Mouse (Mus musculus) hindbrain, embryonic 11.5 days (tissue): ENCODE data around the gene Gabpb1. TPM values are rescaled to one million over a fixed set of nuclear protein-coding genes. Genes with fewer than 3 reads are reported as not detected.

Experiments
- ATAC-seq: fragments of 200-750 bp; cut with Nextera tagmentation; 2 replicates; pipeline ENCODE4 v1.8.0; 2017; ENCODE audit warnings: mild to moderate bottlenecking, moderate TSS enrichment, moderate library complexity; ENCODE audit not compliant: low FRiP score
- DNase-seq: peaks from one replicate; pipeline ENCODE4 v3.0.0-alpha.2; 2015; ENCODE audit warnings: low spot score
- H3K27ac ChIP-seq: fragments of 300-500 bp; sonication (generic); 2 replicates; pipeline ENCODE4 v1.5.1; 2014; ENCODE audit warnings: mild to moderate bottlenecking, low read depth, low read length
- H3K27me3 ChIP-seq: fragments of 300-500 bp; sonication (generic); 2 replicates; pipeline ENCODE4 v1.6.1; 2014; ENCODE audit warnings: mild to moderate bottlenecking, low read length, moderate library complexity, mixed read lengths; ENCODE audit not compliant: control insufficient read depth, insufficient read depth
- H3K36me3 ChIP-seq: fragments of 300-500 bp; sonication (generic); 2 replicates; pipeline ENCODE4 v1.6.1; 2014; ENCODE audit warnings: mild to moderate bottlenecking, low read length, moderate library complexity, mixed read lengths; ENCODE audit not compliant: control insufficient read depth, insufficient read depth
- H3K4me1 ChIP-seq: fragments of 300-500 bp; sonication (generic); replicated peaks from 2 replicates; pipeline ENCODE4 v1.6.1; 2014; ENCODE audit warnings: low read length, mixed read lengths; ENCODE audit not compliant: control insufficient read depth, insufficient read depth
- H3K4me2 ChIP-seq: fragments of 300-500 bp; sonication (generic); replicated peaks from 2 replicates; pipeline ENCODE4 v1.6.1; 2014; ENCODE audit warnings: mild to moderate bottlenecking, low read depth, low read length
- H3K4me3 ChIP-seq: fragments of 300-500 bp; sonication (generic); 2 replicates; pipeline ENCODE4 v1.5.1; 2014; ENCODE audit warnings: low read depth, low read length
- H3K9ac ChIP-seq: fragments of 300-500 bp; sonication (generic); 2 replicates; pipeline ENCODE4 v1.6.1; 2014; ENCODE audit warnings: low read depth, low read length
- H3K9me3 ChIP-seq: fragments of 300-500 bp; sonication (generic); 2 replicates; pipeline ENCODE4 v1.6.1; 2016; ENCODE audit warnings: low read length; ENCODE audit not compliant: control insufficient read depth
- WGBS: fragments of 180-500 bp; shearing (Covaris S2); extraction: QIAGEN DNeasy Blood & Tissue Kit; methylation state at CpG from one replicate; pipeline ENCODE4 v1.1.7; 2014; 5-methylcytosine and 5-hydroxymethylcytosine counted together
- polyA plus RNA-seq: library from polyadenylated mRNA; unstranded; fragments of >200 nt; fragmentation: Nextera tagmentation; extraction: Ambion mirVana; gene quantifications from 2 replicates; pipeline ENCODE4 v1.2.1, GENCODE M21; 2014

The Gabpb1 gene
- polyA plus RNA-seq = 79.4 and 84.5 TPM in 2 replicates

DNA sequence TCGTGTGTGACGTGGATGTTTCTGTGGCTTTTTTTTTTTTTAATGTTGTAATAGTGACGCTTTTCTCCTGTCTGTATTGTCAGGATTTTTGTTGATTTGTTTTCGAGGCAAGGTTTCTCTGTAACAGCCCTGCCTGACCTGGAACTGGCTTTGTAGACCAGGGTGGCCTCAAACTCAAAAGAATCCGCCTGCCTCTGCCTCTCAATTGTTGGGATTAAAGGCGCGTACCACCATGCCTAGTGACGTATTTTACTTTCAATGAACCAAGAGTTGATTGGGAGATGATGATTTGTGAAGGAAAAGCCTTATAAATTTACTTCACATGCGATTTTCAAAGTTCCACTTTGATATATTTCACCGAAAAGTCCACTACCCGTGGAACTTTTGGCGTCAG, at the start of gene Gabpb1:
Gabpb1 (minus strand) TSS at position 216 of the 394 bp plus-strand sequence.
- ATAC-seq = no peak
- Histone ChIP-seq H3K4me1 (no peaks in the 10 kb centered on the region; the same call in 1 of the 2 replicates), H3K36me3 (no peaks in the 10 kb centered on the region), H3K4me2 (peak within 1 kb of the TSS; percentile 72), H3K4me3 (peak within 1 kb of the TSS; percentile 97), H3K9ac (peak within 1 kb of the TSS; percentile 93), H3K9me3 (no peaks in the 10 kb centered on the region), H3K27ac (peak within 1 kb of the TSS; percentile 96), H3K27me3 (no peaks in the 10 kb centered on the region)
- 25% methylated on average over 12 of the region's 12 CpGs for WGBS
- DNase-seq = no peak

DNA sequence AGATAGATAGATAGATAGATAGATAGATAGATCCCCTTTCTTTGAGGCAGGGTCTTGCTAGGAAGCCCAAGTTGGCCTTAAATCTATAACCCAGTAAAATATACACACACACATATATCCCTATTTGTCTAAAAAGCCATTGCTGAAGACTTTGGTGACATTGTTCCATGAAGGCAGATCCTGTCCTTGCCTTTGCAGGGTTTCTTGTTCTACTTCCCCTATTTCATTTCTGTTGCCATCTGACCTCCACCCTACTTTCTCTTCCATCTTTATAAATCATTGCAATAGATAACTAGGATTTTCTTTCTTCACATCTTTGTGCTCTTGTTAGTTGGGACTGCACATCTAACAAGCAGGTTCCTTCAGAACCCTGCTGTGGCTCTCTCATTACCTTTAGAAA, 36.8 kb upstream of the Gabpb1 start:
- H3K4me1 ChIP-seq = no peaks in the 10 kb centered on the region
- H3K9me3 ChIP-seq = no peaks in the 10 kb centered on the region
- ATAC-seq (no peak), DNase-seq (no peak)
- H3K27me3 ChIP-seq = no peaks in the 10 kb centered on the region
- H3K27ac ChIP-seq = no peak overlapping the region
- H3K36me3 ChIP-seq = no peaks in the 10 kb centered on the region
- no peak overlapping the region for H3K9ac ChIP-seq
- H3K4me3 ChIP-seq = no peak overlapping the region
- H3K4me2 ChIP-seq = no peak overlapping the region

DNA sequence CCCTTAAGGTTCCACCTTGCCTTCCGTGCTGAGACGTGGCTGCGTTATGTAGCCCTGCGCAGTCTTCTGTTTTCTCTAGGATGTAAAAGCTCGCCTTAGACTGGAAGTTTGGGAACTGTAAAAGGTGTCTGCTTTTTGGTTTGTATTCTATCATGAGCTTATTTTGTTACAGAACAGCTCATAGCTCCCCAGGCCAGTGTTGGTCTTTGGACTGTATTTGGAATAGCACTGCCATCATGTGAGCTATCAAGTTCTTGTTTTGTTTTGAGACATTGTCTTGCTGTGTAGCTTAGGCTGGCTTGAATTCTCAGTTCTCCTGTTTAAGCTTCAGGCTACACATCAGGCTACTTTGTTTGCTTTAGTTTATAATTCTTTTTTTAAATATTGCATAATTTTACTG, 36.4 kb upstream of the Gabpb1 start:
- Histone ChIP-seq H3K36me3 (no peaks in the 10 kb centered on the region), H3K9ac (no peak overlapping the region)
- WGBS = 97% methylated on average over 5 of the region's 5 CpGs

DNA sequence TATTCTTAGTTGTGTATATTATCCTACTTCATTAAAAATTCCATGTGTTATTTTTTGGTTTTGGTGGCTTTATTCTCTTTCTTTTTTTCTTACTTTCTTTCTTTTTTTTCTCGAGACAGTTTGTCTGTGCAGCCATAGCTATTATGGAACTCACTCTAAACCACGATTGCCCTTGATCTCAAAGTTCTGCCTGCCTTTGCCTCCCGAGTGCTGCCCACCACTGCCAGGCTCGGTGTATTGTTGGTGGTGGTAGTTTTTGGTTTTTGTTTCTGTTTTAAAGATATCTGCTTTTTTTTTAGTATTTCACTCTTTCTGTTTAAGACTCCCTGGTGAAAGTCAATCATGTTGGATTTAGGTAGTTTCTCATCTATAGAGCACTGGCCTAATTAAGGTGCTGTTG, 32.2 kb upstream of the Gabpb1 start:
- Histone ChIP-seq H3K36me3 (no peaks in the 10 kb centered on the region), H3K4me1 (no peaks in the 10 kb centered on the region), H3K27me3 (0 out of 2 replicates have a peak, but pooled peaks cover 3% of the 10 kb centered on the region), H3K9ac (no peak overlapping the region), H3K27ac (no peak overlapping the region), H3K4me3 (no peak overlapping the region), H3K9me3 (no peaks in the 10 kb centered on the region), H3K4me2 (peak overlapping the region; percentile 44)
- DNase-seq (no peak), ATAC-seq (no peak)
- 92% methylated on average over 4 of the region's 4 CpGs for WGBS

More for the DNA sequence above, 36.4 kb upstream of the Gabpb1 start:
- H3K9me3 ChIP-seq = no peaks in the 10 kb centered on the region
- H3K4me3 ChIP-seq = no peak overlapping the region
- ATAC-seq = no peak
- no peaks in the 10 kb centered on the region for H3K4me1 ChIP-seq
- no peak overlapping the region for H3K27ac ChIP-seq
- DNase-seq = no peak
- H3K27me3 ChIP-seq = no peaks in the 10 kb centered on the region
- no peak overlapping the region for H3K4me2 ChIP-seq

DNA sequence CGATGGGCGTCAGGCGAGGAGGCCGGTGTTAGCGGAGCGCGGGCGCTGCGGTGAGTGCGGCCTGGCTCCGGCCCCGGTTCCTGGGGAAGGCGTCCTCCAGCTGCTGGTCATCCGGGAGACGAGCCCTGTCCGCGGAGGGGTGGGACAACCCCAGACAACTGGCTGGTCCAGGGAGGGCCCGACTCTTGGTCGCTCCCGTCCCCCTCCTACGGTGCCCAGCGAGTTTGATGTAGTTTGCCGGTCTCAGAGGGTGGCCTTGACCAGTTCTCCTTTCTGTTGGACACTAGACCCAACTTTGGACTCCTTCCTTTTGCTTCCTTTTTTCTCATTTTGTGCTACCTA, 31.3 kb upstream of the Gabpb1 start:
- ATAC-seq = peak; percentile 90; the same call in 1 of the 2 replicates
- H3K27ac ChIP-seq = peak overlapping the region; percentile 32; the same call in 1 of the 2 replicates

DNA sequence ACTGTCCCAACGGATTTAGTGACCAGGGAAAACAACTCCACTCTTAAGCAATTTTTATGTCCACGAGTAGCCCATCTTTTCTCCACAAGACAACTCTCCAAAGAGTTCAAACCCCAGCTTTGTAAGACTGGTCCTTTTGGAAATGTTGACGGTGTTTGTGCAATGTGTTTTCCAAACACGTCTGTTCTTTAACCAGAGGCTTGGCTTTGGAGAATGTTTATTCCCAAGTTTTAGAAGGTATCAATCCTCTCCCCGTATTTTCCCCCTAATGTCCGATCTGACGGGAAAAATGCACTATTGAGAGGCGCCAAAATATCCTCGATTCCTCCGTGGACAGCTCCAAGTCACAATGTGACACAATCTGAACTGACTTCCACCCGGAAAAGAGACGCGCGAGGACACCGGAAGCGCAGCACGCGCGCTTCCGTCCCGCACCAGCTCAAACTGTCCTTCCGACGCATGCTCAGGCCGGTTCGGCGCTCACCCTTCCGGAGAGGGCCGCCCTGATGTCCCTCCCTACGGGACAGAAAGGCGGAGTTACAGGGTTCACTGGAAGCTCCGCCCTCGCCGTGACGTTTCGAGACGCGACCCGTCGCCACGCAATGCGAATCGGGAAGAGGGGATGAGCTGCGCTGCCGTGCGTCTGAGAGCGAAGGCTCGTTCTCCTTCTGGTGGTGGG, 30.8 kb upstream of the Gabpb1 start, which contains the start of gene Usp8:
Usp8 (plus strand) TSS at position 570 of the 679 bp plus-strand sequence.
- Histone ChIP-seq H3K9me3 (no peaks in the 10 kb centered on the region), H3K27me3 (0 out of 2 replicates have a peak, but pooled peaks cover 3% of the 10 kb centered on the region), H3K4me1 (no peaks in the 10 kb centered on the region), H3K27ac (peak within 1 kb of the TSS; percentile 32; the same call in 1 of the 2 replicates), H3K4me2 (peak within 1 kb of the TSS; percentile 44), H3K36me3 (no peaks in the 10 kb centered on the region), H3K4me3 (peak within 1 kb of the TSS; percentile 61), H3K9ac (peak within 1 kb of the TSS; percentile 72)
- WGBS = 3% methylated on average over 47 of the region's 47 CpGs
- ATAC-seq = peak; percentile 100
- DNase-seq = peak; percentile 99

More for the DNA sequence above, 31.3 kb upstream of the Gabpb1 start:
- H3K4me3 ChIP-seq = peak overlapping the region; percentile 61
- 0 out of 2 replicates have a peak, but pooled peaks cover 3% of the 10 kb centered on the region for H3K27me3 ChIP-seq
- no peaks in the 10 kb centered on the region for H3K4me1 ChIP-seq
- no peaks in the 10 kb centered on the region for H3K9me3 ChIP-seq
- no peaks in the 10 kb centered on the region for H3K36me3 ChIP-seq
- H3K4me2 ChIP-seq = peak overlapping the region; percentile 44
- peak overlapping the region; percentile 72 for H3K9ac ChIP-seq
- no peak for DNase-seq
- 0% methylated on average over 11 of the region's 23 CpGs for WGBS

DNA sequence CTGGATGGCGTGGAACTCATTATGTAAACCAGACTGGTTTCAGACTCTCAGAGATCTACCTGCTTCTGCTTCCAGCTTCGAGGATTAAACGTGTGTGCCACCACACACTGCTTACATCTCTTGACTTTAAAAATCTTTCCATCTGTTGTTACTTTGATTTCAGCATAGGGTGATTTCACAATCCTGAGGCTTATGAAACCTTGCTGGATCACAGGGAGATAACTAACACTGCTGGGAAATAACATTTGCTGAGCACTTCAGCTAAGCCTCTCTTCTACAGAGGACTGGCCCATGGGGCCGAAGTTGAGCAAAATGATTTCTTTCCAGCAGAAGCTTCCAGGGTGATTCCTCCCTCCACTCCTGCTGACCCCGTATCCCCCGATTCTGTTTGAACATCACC, 19.1 kb upstream of the Gabpb1 start:
- Histone ChIP-seq H3K4me2 (no peak overlapping the region), H3K4me3 (no peak overlapping the region), H3K4me1 (no peaks in the 10 kb centered on the region), H3K9me3 (no peaks in the 10 kb centered on the region), H3K36me3 (no peaks in the 10 kb centered on the region), H3K9ac (no peak overlapping the region), H3K27ac (no peak overlapping the region), H3K27me3 (no peaks in the 10 kb centered on the region)
- ATAC-seq = no peak
- WGBS = 84% methylated on average over 6 of the region's 6 CpGs
- DNase-seq = no peak

DNA sequence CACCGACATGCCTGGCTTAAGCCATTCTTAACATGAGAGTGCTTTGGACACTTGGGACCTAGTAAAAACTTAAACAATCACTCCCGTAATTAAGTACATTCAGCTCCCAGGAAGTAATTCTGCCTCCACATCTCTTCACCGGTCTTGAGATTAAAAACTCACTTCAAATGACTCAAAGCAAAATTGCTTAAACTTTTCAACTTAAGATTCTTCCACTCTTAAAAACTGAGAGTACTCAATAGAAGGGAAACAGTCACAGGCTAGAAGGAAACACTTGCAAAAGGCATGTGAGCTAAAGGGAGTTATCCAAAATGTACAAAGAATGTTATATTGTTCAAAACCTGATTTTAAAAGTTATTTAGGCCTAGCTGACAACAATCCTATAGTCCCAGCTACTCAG, 15.2 kb upstream of the Gabpb1 start:
- ATAC-seq = no peak
- H3K9ac ChIP-seq = no peak overlapping the region
- no peak overlapping the region for H3K4me2 ChIP-seq
- H3K4me3 ChIP-seq = no peak overlapping the region
- H3K27me3 ChIP-seq = no peaks in the 10 kb centered on the region
- H3K4me1 ChIP-seq = no peaks in the 10 kb centered on the region
- DNase-seq = no peak
- 87% methylated on average over 3 of the region's 3 CpGs for WGBS
- no peaks in the 10 kb centered on the region for H3K9me3 ChIP-seq
- H3K36me3 ChIP-seq = no peaks in the 10 kb centered on the region
- H3K27ac ChIP-seq = no peak overlapping the region

DNA sequence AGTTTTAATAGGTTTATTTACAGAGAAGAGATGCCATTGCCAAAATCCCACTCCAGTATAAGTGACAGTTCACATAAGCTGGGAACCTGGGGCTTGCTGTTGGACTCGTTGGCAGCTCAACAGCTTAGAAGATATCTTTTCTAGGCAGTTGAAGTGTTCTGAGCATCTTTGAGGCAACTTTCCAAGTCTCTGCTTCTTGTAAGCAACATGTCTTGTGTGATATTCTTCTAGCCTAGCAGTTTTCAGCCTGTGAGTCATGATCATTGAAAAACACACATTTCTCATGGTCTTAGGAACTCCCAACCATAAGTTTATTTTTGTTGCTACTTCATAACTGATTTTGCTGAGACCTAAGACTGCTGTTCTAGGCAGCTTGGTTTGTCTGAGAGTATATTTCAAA, 6.8 kb upstream of the Gabpb1 start:
- Histone ChIP-seq H3K36me3 (no peaks in the 10 kb centered on the region), H3K27me3 (no peaks in the 10 kb centered on the region), H3K9me3 (no peaks in the 10 kb centered on the region), H3K4me1 (no peaks in the 10 kb centered on the region), H3K4me2 (no peak overlapping the region), H3K4me3 (no peak overlapping the region), H3K9ac (no peak overlapping the region), H3K27ac (no peak overlapping the region)
- no peak for DNase-seq
- WGBS = 96% methylated on average over 1 of the region's 1 CpGs
- no peak for ATAC-seq
